ENCODE assay signal across 12 mouse cellular contexts in the genomic region with DNA sequence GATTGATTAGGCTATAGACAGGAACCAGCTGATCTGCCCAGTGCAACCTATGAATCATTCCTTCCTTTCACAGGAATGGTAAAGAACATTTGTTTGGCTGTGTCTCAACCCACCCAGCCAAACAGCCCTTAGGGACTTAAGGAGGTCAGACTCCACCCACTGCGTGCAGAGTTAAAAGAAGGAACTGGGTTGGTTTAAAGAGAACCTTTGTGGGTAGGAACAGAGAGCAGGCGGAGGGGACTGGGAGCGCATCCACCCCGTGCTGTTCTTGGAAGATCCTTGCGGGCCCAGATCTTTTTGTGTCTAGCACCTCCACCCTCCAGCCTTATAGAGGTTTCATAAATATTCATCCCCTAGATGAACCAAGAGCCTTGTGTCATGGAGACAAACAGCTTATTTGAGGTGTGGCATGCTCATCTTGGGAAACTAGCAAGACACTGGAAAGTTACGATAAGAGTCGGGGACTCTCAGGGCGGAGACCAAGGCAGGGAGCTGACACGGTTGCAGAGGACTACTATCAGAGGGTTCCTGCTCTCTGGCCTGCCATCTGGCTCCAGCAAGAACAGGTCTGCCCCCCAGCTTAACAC. TPM values are rescaled to one million over a fixed set of nuclear protein-coding genes. Genes with fewer than 3 reads are reported as not detected.
DNase-seq lines count a peak whose midpoint lies in the region; ATAC-seq lines count a peak whose summit lies in the region.
"Had no signal": no experiment of that assay in that cellular context is flagged by ENCODE, and none has a peak within 500 bp of the region (broad histone marks: within the 10 kb centered on the region; RNA-seq: fewer than 3 reads in every experiment).

No protein-coding gene starts in this region.

- no peak for DNase-seq in heart, postnatal 36 days
- DNase-seq in R1 (ENCODE audit: low read depth, low spot score), result peak; percentile 70
- peak; percentile 62 to 74 for DNase-seq in spleen, postnatal 4 days (ENCODE audit: low spot score in 2 of 2)
- no peak for DNase-seq in left cerebral cortex, postnatal 4 days
- no peak for DNase-seq in thymus, postnatal 4 days
- DNase-seq: adrenal gland, adult 2 months; cerebellum, postnatal 14 days had no signal

- no peak overlapping the region for H3K9ac ChIP-seq in heart, embryonic 13.5 days
- no peak overlapping the region for H3K9ac ChIP-seq in intestine, embryonic 16.5 days (ENCODE audit: low read depth, low read length)
- H3K9ac ChIP-seq: lung, embryonic 15.5 days had no signal

- peaks cover 4% of the 10 kb centered on the region for H3K4me1 ChIP-seq in heart, embryonic 13.5 days
- peaks cover 2% of the 10 kb centered on the region; the same call in 1 of the 2 replicates for H3K4me1 ChIP-seq in intestine, embryonic 16.5 days (ENCODE audit: control insufficient read depth, insufficient read depth, low read length)

- intact Hi-C loops in heart, postnatal 36 days (cut with DNase I), result no loop called here
- intact Hi-C loops in left cerebral cortex, postnatal 4 days (cut with DNase I), result no loop called here

- no peak for ATAC-seq in heart, embryonic 13.5 days (ENCODE audit: extremely low read depth, insufficient number of reproducible peaks, low FRiP score, low TSS enrichment)
- peak; percentile 66; the same call in 1 of the 2 replicates for ATAC-seq in intestine, embryonic 16.5 days
- ATAC-seq in CD4-positive, CD25-positive, alpha-beta regulatory T cell, adult 4 months, result no peak
- ATAC-seq: midbrain, embryonic 16.5 days had no signal

- H3K36me3 ChIP-seq in heart, embryonic 13.5 days, result no peaks in the 10 kb centered on the region
- no peaks in the 10 kb centered on the region for H3K36me3 ChIP-seq in intestine, embryonic 16.5 days (ENCODE audit: control insufficient read depth, insufficient read depth, low read length)
- H3K36me3 ChIP-seq: lung, embryonic 15.5 days had no signal

- H3K4me2 ChIP-seq in heart, embryonic 13.5 days, result peak overlapping the region; percentile 24; the same call in 1 of the 2 replicates
- no peak overlapping the region for H3K4me2 ChIP-seq in intestine, embryonic 16.5 days (ENCODE audit: low read depth, low read length)
- H3K4me2 ChIP-seq: lung, embryonic 15.5 days had no signal

- peaks cover 70% of the 10 kb centered on the region for H3K27me3 ChIP-seq in heart, embryonic 13.5 days (replicated peaks)
- no peaks in the 10 kb centered on the region for H3K27me3 ChIP-seq in intestine, embryonic 16.5 days (replicated peaks; ENCODE audit: control insufficient read depth, insufficient read depth, low read length)

- H3K4me3 ChIP-seq in heart, embryonic 13.5 days, result no peak overlapping the region
- H3K4me3 ChIP-seq in intestine, embryonic 16.5 days (ENCODE audit: low read length), result no peak overlapping the region
- H3K4me3 ChIP-seq: lung, embryonic 15.5 days had no signal

- H3K27ac ChIP-seq in heart, embryonic 13.5 days (replicated peaks), result no peak overlapping the region
- no peak overlapping the region for H3K27ac ChIP-seq in intestine, embryonic 16.5 days (ENCODE audit: low read length)
- H3K27ac ChIP-seq: lung, embryonic 15.5 days had no signal

- WGBS in heart, embryonic 13.5 days, result 65% methylated on average over 9 of the region's 9 CpGs
- WGBS in intestine, embryonic 16.5 days, result 70% methylated on average over 9 of the region's 9 CpGs

- no peaks in the 10 kb centered on the region for H3K9me3 ChIP-seq in heart, embryonic 13.5 days
- H3K9me3 ChIP-seq in intestine, embryonic 16.5 days (ENCODE audit: control insufficient read depth, low read length), result no peaks in the 10 kb centered on the region
- H3K9me3 ChIP-seq: lung, embryonic 15.5 days had no signal

RNA-seq across cellular contexts. Expression of a gene that starts 49.8 kb away (rescaled TPM):
- polyA plus RNA-seq in heart, embryonic 13.5 days (2015; fragmentation: Nextera tagmentation; extraction: Ambion mirVana), result 4.4 and 4.8 TPM in 2 replicates
- total RNA-seq in heart, postnatal 36 days (2021), result not detected
- 2.5 and 2.9 TPM in 2 replicates for polyA plus RNA-seq in intestine, embryonic 16.5 days (2015; fragmentation: Nextera tagmentation; extraction: Ambion mirVana)
- under 1 TPM; 0.32 to 0.34 TPM for total RNA-seq in left cerebral cortex, postnatal 4 days (2021)
- not detected for polyA plus RNA-seq in CD4-positive, CD25-positive, alpha-beta regulatory T cell, adult 4 months (2017; shearing (Covaris generic))
- polyA plus RNA-seq: adrenal gland, adult 2 months had no signal

Comparison
In these comparisons a context has a peak if more than half of its experiments do, and no peak if none do; other contexts are left out.
1. DNase-seq: peak in R1 (single experiment) and spleen, postnatal 4 days (2 of 2); none in heart, postnatal 36 days (0 of 2), left cerebral cortex, postnatal 4 days (single experiment) and thymus, postnatal 4 days (single experiment).